Mouse (Mus musculus): ENCODE data around the gene Sdk2.
A peak's percentile ranks its signal among the peaks of the same experiment; 100 is the strongest.

Sdk2 gene

GRCm38 (mm10) chr11:113745961-113746360 lies 320.9 kb downstream of the Sdk2 start:
- DNase-seq (ENCODE audit: low read depth, low spot score) = no peak

GRCm38 (mm10) chr11:113742998-113743397 lies 323.8 kb downstream of the Sdk2 start:
- DNase-seq (ENCODE audit: low read depth, low spot score) = no peak

GRCm38 (mm10) chr11:113740100-113740499 lies 326.7 kb downstream of the Sdk2 start:
- DNase-seq (ENCODE audit: low read depth, low spot score) = no peak

GRCm38 (mm10) chr11:113739213-113739612 lies 327.6 kb downstream of the Sdk2 start:
- no peak for DNase-seq (ENCODE audit: low read depth, low spot score)

GRCm38 (mm10) chr11:113737912-113738311 lies 328.9 kb downstream of the Sdk2 start:
- DNase-seq (ENCODE audit: low read depth, low spot score) = no peak

- no peak for DNase-seq (ENCODE audit: low read depth, low spot score)
Observed at GRCm38 (mm10) chr11:113737553-113737854, 329.3 kb downstream of the Sdk2 start.

- DNase-seq (ENCODE audit: low read depth, low spot score) = peak; percentile 60
Observed at GRCm38 (mm10) chr11:113736848-113737552, 329.8 kb downstream of the Sdk2 start.

- DNase-seq (ENCODE audit: low read depth, low spot score) = no peak
Observed at GRCm38 (mm10) chr11:113735151-113735550, 331.7 kb downstream of the Sdk2 start.

- no peak for DNase-seq (ENCODE audit: low read depth, low spot score)
Observed at GRCm38 (mm10) chr11:113733631-113734364, 333.0 kb downstream of the Sdk2 start.

- DNase-seq (ENCODE audit: low read depth, low spot score) = no peak
Observed at GRCm38 (mm10) chr11:113731945-113732612, 334.8 kb downstream of the Sdk2 start.

GRCm38 (mm10) chr11:113730879-113731278 lies 336.0 kb downstream of the Sdk2 start:
- no peak for DNase-seq (ENCODE audit: low read depth, low spot score)

- DNase-seq (ENCODE audit: low read depth, low spot score) = no peak
Observed at GRCm38 (mm10) chr11:113729917-113730316, 336.9 kb downstream of the Sdk2 start.

- DNase-seq (ENCODE audit: low read depth, low spot score) = no peak
Observed at GRCm38 (mm10) chr11:113729239-113729638, 337.6 kb downstream of the Sdk2 start.

- DNase-seq (ENCODE audit: low read depth, low spot score) = peak; percentile 63
Observed at GRCm38 (mm10) chr11:113727992-113728391, 338.9 kb downstream of the Sdk2 start.

GRCm38 (mm10) chr11:113726994-113727888 lies 339.6 kb downstream of the Sdk2 start:
- no peak for DNase-seq (ENCODE audit: low read depth, low spot score)

Data from mesoderm, embryonic 11.5 days (tissue).